Mouse (Mus musculus): ENCODE measurements at regions not wholly inside any gene's neighbourhood (a gene's known extent, or its start where the extent isn't known, plus 50 kb on each side); places are given as distances from the start of the nearest gene placed in this dataset.
"Not testable (repeated sequence)": the region's sequence is repeated elsewhere in the genome, so short reads cannot be mapped to it uniquely, and the experiment has no call there.

DNA sequence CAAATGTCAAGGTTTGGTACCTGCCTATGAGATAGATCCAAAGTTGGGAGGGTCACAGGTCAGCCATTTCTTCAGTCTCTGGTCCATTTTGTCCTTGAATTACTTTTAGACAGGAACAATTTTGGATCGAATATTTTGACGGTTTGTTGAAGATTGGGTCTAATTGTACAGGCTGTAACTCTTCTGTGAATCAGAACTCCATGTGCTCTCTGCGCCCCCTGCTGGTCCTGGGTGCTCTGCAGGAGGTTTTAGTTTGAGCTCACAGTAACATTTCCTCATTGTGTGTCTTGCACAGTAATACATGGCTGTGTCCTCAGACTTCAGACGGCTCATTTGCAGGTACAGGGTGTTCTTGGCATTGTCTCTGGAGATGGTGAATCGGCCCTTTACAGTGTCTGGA lies 158.1 kb downstream of the Adam6a start:
- DNase-seq (ENCODE audit: low spot score in 2 of 2) = not testable (repeated sequence)

DNA sequence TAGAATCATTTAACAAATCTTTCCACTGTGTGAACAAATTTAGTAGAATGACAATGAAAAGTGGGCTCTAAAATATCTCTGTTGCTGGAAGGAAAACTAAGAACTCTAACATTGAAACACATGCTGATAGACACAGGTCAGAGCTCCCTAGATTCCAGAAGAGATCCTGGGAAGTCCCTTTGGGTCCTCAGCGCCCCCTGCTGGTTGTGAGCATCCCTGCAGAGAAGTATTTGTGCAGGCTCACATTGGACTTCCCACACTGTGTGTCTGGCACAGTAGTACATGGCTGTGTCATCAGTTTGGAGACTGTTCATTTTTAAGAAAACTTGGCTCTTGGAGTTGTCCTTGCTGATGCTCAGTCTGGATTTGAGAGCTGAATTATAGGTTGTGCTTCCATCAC lies 172.7 kb downstream of the Adam6a start:
- DNase-seq (ENCODE audit: low spot score in 2 of 2) = peak; percentile 12 to 64

DNA sequence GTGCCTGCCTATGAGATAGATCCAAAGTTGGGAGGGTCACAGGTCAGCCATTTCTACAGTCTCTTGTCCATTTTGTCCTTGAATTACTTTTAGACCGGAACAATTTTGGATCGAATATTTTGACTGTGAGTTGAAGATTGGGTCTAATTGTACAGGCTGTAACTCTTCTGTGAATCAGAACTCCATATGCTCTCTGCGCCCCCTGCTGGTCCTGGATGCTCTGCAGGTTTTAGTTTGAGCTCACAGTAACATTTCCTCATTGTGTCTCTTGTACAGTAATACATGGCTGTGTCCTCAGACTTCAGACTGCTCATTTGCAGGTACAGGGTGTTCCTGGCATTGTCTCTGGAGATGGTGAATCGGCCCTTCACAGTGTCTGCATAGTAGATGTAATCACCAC lies 192.1 kb downstream of the Adam6a start:
- no peak for DNase-seq (ENCODE audit: low spot score in 2 of 2)

DNA sequence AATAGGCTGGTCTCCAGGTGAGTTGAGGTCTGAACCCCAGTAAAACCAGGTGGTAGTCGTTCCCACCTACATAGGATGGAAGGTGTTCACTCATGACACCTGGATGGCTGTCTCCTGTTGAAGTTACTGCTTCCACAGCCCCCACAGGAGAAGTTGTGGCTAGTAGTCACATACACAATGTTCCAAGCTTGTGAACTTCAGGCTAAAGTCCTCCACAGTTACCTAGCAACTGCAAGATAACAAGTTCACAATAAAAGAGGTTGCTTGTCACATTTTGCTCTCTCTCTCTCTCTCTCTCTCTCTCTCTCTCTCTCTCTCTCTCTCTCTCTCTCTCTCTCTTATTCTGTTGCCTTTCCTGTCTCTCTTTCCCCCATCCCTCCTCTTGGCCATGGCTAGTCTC lies 202.6 kb downstream of the Adam6a start:
- DNase-seq (ENCODE audit: low spot score in 2 of 2) = no peak

DNA sequence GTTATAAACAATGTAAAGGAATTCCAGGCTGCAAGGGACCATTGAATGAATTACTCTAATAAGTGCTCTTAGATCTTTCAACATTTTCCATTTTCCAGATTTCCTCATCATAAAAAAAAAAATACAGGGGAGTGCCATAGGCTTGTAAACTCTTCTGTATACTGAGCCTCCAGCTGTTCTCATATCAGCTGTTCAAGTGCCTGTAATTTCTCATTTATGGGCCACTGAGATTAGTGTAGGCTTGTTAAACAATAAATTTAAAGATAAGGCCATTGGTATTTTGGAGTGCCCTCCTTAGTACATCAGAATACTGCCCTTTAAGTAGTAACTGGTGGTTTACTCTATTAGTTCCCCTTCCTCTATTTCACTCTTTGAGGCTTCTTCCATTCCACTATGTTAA lies 204.3 kb downstream of the Adam6a start:
- no peak for DNase-seq (ENCODE audit: low spot score in 2 of 2)

DNA sequence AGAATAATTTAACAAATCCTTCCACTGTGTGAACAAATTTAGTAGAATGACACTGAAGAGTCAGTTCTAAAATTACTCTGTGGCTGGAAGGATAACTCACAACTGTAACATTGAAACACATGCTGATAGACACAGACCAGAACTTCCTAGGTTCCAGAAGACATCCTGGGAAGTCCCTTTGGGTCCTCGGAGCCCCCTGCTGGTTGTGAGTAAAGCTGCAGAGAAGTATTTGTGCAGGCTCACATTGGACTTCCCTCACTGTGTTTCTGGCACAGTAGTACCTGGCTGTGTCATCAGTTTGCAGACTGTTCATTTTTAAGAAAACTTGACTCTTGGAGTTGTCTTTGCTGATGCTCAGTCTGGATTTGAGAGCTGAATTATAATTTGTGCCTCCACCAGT lies 225.9 kb downstream of the Adam6a start:
- no peak for DNase-seq (ENCODE audit: low spot score in 2 of 2)

DNA sequence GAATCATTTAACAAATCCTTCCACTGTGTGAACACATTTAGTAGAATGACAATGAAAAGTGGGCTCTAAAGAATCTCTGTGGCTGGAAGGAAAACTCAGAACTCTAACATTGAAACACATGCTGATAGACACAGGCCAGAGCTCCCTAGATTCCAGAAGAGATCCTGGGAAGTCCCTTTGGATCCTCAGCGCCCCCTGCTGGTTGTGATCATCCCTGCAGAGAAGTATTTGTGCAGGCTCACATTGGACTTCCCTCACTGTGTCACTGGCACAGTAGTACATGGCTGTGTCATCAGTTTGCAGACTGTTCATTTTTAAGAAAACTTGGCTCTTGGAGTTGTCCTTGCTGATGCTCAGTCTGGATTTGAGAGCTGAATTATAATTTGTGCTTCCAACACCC lies 252.2 kb downstream of the Adam6a start:
- DNase-seq (ENCODE audit: low spot score in 2 of 2) = not testable (repeated sequence)

DNA sequence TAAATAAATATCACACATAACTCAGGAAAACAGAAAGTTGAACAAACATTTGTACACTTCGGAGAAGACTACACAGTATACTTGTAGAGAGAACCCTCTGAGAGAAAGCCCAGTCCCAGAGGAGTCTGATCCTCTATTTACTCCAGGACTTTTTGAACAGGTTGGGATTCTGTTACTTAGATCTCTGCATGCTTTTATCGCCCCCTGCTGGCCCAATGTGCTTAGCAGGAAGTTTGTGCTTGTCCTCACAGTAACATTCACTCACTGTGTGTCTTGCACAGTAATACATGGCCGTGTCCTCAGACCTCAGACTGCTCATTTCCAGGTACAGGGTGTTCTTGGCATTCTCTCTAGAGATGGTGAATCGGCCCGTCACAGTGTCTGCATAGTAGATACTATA lies 282.7 kb downstream of the Adam6a start:
- DNase-seq (ENCODE audit: low spot score in 2 of 2) = no peak

DNA sequence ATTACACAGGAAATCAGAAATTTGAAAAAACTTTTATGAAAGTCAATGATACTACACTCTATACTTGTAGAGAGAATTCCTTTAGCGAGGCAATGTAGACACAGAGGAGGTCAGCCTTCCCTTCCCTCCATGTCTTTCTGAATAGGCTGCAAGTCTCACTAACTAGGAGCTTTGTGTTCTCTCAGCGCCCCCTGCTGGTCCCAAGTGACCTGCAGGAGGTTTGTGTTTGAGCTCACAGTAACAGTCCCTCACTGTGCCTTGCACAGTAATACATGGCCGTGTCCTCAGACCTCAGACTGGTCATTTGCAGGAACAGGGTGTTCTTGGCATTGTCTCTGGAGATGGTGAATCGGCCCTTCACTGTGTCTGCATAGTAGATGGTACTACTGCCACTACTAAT lies 315.2 kb downstream of the Adam6a start:
- DNase-seq (ENCODE audit: low spot score in 2 of 2) = peak; percentile 17 to 68

DNA sequence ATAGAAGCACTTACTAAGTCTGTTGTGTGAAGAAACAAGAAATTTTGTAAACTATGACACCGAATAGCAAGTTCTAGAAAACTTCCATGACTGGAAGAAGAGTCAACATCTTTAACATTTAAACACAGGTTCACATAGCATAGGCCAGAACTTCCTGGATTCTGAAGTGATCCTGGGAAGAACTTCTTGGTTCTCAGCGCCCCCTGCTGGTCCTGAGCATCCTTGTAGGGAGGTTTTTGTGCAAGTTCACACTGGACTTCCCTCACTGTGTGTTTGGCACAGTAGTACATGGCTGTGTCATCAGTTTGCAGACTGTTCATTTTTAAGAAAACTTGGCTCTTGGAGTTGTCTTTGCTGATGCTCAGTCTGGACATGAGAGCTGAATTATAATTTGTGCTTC lies 335.1 kb downstream of the Adam6a start:
- no peak for DNase-seq (ENCODE audit: low spot score in 2 of 2)

DNA sequence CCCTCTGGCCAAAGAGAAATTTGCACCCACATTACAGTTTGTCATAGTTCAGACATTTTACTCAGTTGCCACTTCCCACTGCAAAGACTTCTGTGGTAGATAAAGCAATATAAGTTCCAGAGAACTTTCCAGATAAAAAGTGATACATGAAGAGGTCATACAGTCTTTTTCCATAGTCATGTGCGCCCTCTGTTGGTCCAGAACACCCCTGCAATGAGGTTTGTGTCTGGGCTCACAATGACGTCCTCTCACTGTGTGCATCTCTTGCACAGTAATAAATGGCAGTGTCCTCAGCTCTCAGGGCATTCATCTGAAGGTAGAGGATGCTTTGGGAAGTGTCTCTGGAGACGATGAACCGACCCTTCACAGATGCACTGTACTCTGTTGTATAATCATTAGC lies 352.4 kb downstream of the Adam6a start:
- no peak for DNase-seq (ENCODE audit: low spot score in 2 of 2)

DNA sequence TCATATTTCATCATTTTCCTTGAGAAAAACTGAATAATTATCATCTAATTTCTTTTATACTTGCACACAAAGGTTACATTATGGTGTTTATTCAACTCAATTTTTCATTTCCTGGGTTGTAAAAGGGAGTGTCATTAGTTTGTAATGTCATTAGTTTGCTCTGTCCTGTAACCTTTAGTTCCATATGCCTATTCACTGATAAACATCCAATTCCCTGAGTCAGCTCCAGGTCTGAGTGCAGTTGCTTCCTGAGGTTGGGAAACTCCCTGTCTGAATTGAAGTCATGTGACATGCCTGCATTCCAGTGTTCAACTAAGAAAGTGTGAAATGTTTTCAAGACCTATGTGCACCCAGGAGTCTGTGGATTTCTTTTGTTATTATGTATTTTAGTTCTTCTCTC lies 362.8 kb downstream of the Adam6a start:
- DNase-seq (ENCODE audit: low spot score in 2 of 2) = no peak

DNA sequence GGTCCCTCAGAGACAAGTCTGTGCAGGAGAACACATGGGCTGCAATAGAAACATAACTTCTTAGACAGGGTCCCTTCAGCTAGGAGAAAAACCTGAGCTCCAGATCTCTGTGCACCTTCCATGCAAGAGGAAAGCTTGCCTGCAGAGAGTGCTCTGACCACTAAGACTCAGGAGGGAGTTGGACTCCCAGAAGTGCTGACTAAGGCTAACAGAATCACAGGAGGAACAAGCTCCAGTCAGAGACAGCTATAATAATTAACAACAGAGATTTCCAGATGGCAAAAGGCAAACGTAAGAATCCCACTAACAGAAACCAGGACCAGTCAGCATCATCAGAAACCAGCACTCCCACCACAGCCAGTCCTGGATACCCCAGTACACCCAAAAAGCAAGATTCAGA lies 364.0 kb downstream of the Adam6a start:
- DNase-seq (ENCODE audit: low spot score in 2 of 2) = no peak

DNA sequence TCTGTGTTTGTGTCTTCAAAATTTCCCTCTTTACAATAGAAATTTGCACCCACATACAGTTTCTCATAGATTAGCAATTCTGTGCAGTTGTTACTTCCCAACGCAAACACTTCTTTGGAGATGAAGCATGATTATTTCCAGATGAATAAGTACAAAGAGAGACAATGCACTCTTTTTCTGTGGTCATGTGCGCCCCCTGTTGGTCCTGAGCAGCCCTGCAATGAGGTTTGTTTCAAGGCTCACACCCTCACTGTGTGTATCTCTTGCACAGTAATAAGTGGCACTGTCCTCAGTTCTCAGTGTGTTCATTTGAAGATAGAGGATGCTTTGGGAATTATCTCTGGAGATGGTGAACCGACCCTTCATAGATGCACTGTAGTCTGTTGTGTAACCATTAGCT lies 368.1 kb downstream of the Adam6a start:
- no peak for DNase-seq (ENCODE audit: low spot score in 2 of 2)

DNA sequence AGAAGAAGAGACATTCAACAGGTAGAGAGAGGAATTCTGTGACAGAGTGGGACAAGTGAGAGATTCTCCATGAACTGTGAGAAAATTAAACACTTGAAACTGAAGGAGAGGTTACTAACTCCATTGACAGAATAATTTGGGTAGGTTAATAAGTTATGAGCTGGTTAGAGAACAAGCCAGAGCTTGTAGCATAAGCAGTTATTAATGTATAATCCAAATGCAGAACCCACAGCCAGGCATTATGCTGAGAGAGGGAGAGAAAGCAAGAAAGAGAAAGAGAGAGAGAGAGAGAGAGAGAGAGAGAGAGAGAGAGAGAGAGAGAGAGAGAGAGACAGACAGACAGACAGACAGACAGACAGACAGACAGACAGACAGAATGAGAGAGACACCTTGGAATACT lies 397.0 kb downstream of the Adam6a start:
- DNase-seq (ENCODE audit: low spot score in 2 of 2) = no peak

DNA sequence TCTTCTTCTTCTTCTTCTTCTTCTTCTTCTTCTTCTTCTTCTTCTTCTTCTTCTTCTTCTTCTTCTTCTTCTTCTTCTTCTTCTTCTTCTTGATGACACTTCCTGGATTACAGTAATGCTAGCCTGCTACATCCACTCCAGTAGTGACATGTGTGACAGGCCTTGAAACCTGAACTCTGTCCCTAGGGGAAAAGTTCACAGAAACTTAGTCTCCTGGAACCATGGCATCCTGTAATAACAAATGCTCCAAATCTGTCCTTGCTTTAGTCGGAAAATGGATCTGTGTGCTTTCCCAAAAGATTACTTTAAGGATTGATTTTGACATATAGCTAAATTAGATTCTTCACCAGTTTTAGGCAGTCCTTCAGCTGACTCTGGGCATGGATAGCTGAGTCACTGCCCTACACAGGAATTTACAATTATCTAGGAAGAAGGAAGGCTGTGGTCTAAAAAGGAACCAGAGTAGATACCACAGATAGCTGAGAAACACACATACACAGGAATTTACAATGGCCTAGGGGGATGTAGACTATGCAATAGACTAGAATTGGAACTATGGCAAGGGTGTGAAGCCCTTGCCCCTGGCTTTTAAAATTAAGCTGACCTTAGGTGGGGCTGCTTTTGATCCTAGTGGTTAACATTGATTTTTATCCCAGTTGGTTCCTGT lies 400.1 kb downstream of the Adam6a start:
- DNase-seq (ENCODE audit: low spot score in 2 of 2) = not testable (repeated sequence)

DNA sequence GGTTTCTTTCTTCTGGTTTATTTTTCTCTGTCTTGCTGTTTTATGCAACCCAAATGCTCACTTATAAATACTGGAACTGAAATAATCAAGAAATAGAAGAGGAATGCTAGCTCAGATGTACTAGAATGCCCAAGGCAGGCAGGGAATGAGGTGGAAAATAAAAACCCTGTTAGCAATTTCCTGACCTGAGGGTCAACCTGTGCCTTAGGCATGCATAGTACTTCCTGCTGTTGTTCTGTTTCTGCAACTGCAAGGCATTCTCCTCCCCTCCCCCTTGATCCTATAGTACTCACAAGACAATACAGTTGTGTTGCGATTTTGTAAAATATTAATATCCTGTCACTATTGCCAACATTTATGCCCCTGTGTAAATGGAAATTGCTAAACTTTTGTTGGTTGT lies 402.1 kb downstream of the Adam6a start:
- not testable (repeated sequence) for DNase-seq (ENCODE audit: low spot score in 2 of 2)

DNA sequence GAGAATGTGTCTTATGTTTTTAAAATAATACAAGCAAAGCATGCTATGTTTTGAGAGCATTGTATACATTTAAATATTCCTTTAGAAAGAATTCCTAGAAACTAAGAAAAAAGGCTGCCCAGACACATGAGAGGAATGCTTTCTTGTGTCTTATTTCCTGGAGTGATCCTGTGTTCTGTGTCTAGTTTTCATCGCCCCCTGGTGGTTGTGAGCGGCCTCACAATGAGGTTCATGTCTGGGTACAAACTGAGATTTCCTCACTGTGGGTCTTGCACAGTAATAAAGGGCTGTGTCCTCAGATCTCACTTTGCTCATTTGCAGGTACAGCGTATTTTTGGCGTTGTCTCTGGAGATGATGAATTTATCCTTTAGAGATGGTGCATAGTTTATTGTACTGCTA lies 404.3 kb downstream of the Adam6a start:
- DNase-seq (ENCODE audit: low spot score in 2 of 2) = not testable (repeated sequence)

DNA sequence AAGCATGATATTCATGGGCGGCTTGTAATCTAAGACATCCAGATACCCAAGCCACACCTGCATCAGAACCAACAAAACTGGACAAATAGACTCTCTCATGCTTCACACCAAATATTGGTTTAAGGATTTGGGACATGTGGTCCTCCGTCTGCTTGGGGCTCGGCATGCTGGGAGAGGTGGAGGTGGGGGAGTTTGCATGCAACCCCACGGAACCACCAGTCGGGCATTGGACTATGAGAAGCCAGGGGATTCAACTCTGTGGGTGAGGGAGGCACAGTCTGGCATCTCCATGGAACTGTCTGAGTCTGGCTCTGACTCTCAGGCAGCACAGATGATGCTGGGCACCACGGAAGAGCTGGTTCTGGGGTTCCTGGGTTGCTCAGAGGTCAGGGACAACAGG lies 430.6 kb downstream of the Adam6a start:
- peak in 1 of 2 experiments; percentile 64 for DNase-seq (ENCODE audit: low spot score in 2 of 2)

DNA sequence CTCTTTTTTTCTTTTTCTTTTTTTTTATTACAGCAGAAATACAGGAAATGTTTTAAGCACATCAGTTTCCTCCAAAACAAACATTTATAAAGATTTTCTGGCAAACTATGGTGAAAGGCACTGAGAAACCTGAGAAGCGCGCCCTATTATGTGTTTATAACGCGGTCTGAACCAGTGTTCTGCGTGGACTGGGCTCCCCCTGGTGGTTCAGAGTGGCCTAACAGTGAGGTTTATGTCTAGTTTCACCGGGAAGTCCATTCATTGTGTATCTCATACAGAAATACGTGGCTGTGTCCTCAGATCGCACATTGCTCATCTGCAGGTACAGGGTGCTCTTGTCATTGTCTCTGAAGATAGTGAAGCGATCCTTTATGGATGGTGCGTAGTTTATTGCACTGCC lies 437.9 kb downstream of the Adam6a start:
- peak; percentile 76 to 91 for DNase-seq (ENCODE audit: low spot score in 2 of 2)

DNA sequence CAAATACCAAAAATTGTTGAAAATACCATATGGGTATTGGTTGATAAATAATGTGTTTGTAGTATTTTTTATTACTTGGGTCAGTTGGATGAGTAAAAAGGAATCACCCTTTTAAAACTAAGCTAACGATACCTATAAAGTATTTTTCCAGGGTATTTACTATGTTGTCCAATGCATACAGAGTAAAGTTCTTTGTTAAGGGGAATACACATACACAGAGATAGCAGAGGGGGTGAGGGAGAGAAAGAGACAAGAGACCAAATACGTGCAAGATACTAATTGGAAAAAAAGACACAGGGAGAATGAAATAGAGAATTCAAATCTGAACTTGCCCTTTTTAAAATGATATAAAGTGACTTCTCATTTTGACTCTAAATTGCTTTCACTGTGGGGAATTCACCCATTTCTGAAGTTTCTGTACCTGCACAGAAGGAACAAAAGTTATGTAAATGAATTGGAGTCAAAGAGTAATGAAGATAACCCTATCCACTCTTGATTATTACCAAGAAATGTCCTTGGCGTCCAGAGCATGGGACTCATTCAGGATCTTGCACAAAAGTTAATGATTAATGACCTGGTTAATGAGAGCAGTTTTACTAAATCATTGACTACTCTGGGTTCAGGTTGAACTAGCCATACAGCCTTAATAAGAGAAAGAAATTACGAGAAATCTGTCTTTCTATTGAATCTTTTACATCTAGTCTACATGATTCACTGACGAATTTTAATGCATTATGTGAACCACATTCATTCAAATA lies 443.7 kb downstream of the Adam6a start:
- no peak for DNase-seq (ENCODE audit: low spot score in 2 of 2)

DNA sequence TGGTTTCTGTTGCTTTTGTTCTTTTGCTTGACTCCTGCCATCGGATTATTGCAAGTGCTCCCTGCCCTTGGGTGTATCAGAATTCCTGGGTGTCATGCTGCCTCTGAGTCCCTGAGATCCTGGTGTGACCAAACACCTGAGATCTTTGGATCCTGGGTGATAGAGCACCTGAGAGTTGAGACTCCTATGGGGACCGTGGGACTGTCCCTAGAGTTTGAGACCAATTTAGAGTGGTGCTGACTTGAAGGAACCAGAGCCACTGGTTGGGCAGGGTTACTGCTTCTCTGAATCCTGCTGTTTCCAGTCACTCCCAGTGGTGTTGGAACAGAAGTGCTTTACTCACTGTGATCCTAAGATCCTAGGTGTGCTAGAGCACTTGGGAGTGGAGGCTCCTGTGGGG lies 448.7 kb downstream of the Adam6a start:
- DNase-seq (ENCODE audit: low spot score in 2 of 2) = peak in 1 of 2 experiments; percentile 62

DNA sequence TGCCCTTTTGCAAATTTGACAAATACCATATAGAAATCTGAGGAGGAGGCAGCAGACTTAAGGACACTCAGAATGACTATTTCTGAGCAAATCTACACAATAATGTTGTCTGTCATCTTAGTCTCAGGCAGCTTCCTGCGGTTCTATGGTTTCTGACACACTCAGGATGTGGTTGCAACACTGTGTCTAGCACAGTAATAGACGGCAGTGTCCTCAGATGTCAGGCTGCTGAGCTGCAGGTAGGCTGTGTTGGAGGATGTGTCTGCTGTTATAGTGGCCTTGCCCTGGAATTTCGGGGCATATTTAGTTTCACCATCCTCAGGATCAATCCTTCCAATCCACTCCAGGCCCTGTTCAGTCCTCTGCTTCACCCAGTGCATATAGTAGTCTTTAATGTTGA lies 450.6 kb downstream of the Adam6a start:
- DNase-seq (ENCODE audit: low spot score in 2 of 2) = peak in 1 of 2 experiments; percentile 62

DNA sequence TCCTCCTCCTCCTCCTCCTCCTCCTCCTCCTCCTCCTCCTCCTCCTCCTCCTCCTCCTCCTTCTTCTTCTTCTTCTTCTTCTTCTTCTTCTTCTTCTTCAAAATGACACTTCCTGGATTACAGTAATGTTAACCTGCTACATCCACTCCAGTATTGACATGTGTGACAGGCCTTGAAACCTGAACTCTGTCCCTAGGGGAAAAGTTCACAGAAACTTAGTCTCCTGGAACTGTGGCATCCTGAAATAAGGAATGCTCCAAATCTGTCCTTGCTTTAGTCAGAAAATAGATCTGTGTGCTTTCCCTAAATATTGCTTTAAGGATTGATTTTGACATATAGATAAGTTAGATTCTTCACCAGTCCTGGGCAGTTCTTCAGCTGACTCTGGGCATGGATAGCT lies 464.8 kb downstream of the Adam6a start:
- not testable (repeated sequence) for DNase-seq (ENCODE audit: low spot score in 2 of 2)
